Mouse (Mus musculus) stomach, postnatal 0 days (tissue): ENCODE measurements around the gene Nrp2.

ENCODE experiments used
- CTCF ChIP-seq: IDR thresholded peaks from 2 replicates; pipeline ENCODE4 v1.5.1; 2016; ENCODE audit warnings: antibody characterized with exemption, low read depth, mild to moderate bottlenecking, moderate library complexity
- EP300 ChIP-seq: optimal IDR thresholded peaks from 2 replicates; pipeline ENCODE3; 2016; ENCODE audit warnings: antibody characterized with exemption

DNA sequence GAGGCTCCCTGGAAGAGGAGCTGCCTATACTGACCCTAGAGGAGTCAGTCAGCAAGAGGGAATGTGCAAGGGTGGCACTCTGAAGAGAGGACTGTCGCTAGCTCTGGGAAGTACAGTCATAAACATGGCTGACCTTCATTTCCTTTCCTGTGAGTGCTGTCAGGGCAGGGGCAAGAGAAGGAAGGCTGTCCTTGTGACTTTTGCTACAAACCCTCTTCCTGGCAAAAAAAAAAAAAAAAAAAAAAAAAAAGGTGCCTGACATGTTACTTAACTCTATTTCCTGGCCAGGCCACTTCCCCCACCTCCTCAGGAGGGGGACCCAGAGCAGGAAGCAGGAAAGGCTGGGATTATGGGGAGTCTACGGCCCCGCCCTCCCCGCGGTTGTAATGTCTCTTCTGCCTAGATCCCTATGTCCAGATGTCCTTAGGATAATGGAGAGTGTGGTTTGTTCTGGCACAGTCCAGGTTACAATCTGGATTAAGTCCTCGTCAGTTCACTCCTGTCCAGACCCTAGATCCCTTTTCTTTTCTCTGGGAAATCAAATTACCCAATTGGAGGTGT is 21.5 kb downstream of the Nrp2 start:
- TF ChIP-seq CTCF (no peak), EP300 (no peak)
